In genomic region chr2:13767532-13768411, GRCm38 (mm10) we compare ENCODE assay signal across 20 mouse cellular contexts. TPM values are rescaled to one million over a fixed set of nuclear protein-coding genes. Genes with fewer than 3 reads are reported as not detected.
A peak's percentile ranks its signal among the peaks of the same experiment; 100 is the strongest.
DNase-seq lines count a peak whose midpoint lies in the region; ATAC-seq lines count a peak whose summit lies in the region.
"Had no signal": no experiment of that assay in that cellular context is flagged by ENCODE, and none has a peak within 500 bp of the region (broad histone marks: within the 10 kb centered on the region; RNA-seq: fewer than 3 reads in every experiment).

No protein-coding gene starts in this region.

- no peak overlapping the region for H3K9ac ChIP-seq in embryonic facial prominence, embryonic 15.5 days
- no peak overlapping the region for H3K9ac ChIP-seq in hindbrain, embryonic 15.5 days
- H3K9ac ChIP-seq in hindbrain, embryonic 11.5 days (ENCODE audit: low read depth, low read length) = no peak overlapping the region
- H3K9ac ChIP-seq in neural tube, embryonic 12.5 days = no peak overlapping the region
- H3K9ac ChIP-seq: liver, embryonic 13.5 days; midbrain, embryonic 12.5 days had no signal

- 0 out of 2 replicates have a peak, but pooled peaks have one; percentile 57 for ATAC-seq in embryonic facial prominence, embryonic 15.5 days (ENCODE audit: insufficient number of reproducible peaks, low FRiP score, low TSS enrichment, low read depth)
- ATAC-seq in hindbrain, embryonic 15.5 days (ENCODE audit: low FRiP score, low read depth) = 0 out of 2 replicates have a peak, but pooled peaks have one; percentile 34
- ATAC-seq in hindbrain, embryonic 11.5 days (ENCODE audit: low FRiP score) = no peak
- peak; percentile 44; the same call in 1 of the 2 replicates for ATAC-seq in neural tube, embryonic 12.5 days (ENCODE audit: low FRiP score, low read depth)
- ATAC-seq: forebrain, embryonic 16.5 days had no signal

- H3K9me3 ChIP-seq in embryonic facial prominence, embryonic 15.5 days (replicated peaks) = no peaks in the 10 kb centered on the region
- H3K9me3 ChIP-seq in embryonic facial prominence, embryonic 10.5 days = no peaks in the 10 kb centered on the region
- H3K9me3 ChIP-seq in hindbrain, embryonic 15.5 days = no peaks in the 10 kb centered on the region
- no peaks in the 10 kb centered on the region for H3K9me3 ChIP-seq in hindbrain, embryonic 11.5 days (ENCODE audit: control insufficient read depth, low read length)
- no peaks in the 10 kb centered on the region for H3K9me3 ChIP-seq in neural tube, embryonic 12.5 days
- H3K9me3 ChIP-seq: liver, embryonic 13.5 days; midbrain, embryonic 12.5 days had no signal

- H3K4me1 ChIP-seq in embryonic facial prominence, embryonic 15.5 days = no peaks in the 10 kb centered on the region
- 0 out of 2 replicates have a peak, but pooled peaks cover 4% of the 10 kb centered on the region for H3K4me1 ChIP-seq in embryonic facial prominence, embryonic 10.5 days
- H3K4me1 ChIP-seq in hindbrain, embryonic 15.5 days (replicated peaks) = no peaks in the 10 kb centered on the region
- H3K4me1 ChIP-seq in hindbrain, embryonic 11.5 days (replicated peaks; ENCODE audit: control insufficient read depth, insufficient read depth, low read length) = no peaks in the 10 kb centered on the region
- H3K4me1 ChIP-seq in neural tube, embryonic 12.5 days = no peaks in the 10 kb centered on the region
- H3K4me1 ChIP-seq: liver, embryonic 13.5 days; midbrain, embryonic 12.5 days had no signal

- no peaks in the 10 kb centered on the region for H3K36me3 ChIP-seq in embryonic facial prominence, embryonic 15.5 days
- H3K36me3 ChIP-seq in embryonic facial prominence, embryonic 10.5 days (replicated peaks) = no peaks in the 10 kb centered on the region
- no peaks in the 10 kb centered on the region for H3K36me3 ChIP-seq in hindbrain, embryonic 15.5 days
- no peaks in the 10 kb centered on the region for H3K36me3 ChIP-seq in hindbrain, embryonic 11.5 days (ENCODE audit: control insufficient read depth, insufficient read depth, low read length)
- no peaks in the 10 kb centered on the region for H3K36me3 ChIP-seq in neural tube, embryonic 12.5 days
- no peaks in the 10 kb centered on the region for H3K36me3 ChIP-seq in splenic B cell, adult 2 months (ENCODE audit: control insufficient read depth, insufficient read depth, low read length, poor library complexity, severe bottlenecking)
- H3K36me3 ChIP-seq: liver, embryonic 13.5 days; midbrain, embryonic 12.5 days had no signal

- no peak for DNase-seq in embryonic facial prominence, embryonic 10.5 days (ENCODE audit: low spot score)
- no peak for DNase-seq in hindbrain, embryonic 11.5 days (ENCODE audit: low spot score)
- no peak for DNase-seq in neural tube, embryonic 10.5 days (ENCODE audit: extremely low spot score, low spot score)
- peak; percentile 29 for DNase-seq in splenic B cell, adult 2 months (ENCODE audit: low read depth, low spot score)
- no peak for DNase-seq in embryo, embryonic 10 days (ENCODE audit: low spot score)
- DNase-seq: adrenal gland, adult 8-10 months; cerebellum, adult 9-10 months; heart, postnatal 4 days; kidney, postnatal 4 days; layer of hippocampus, postnatal 36 days; liver, embryonic 13.5 days; right cerebral cortex, postnatal 14 days had no signal

- no peak overlapping the region for H3K27ac ChIP-seq in embryonic facial prominence, embryonic 15.5 days (replicated peaks)
- H3K27ac ChIP-seq in embryonic facial prominence, embryonic 10.5 days (replicated peaks) = no peak overlapping the region
- no peak overlapping the region for H3K27ac ChIP-seq in hindbrain, embryonic 15.5 days (replicated peaks)
- H3K27ac ChIP-seq in hindbrain, embryonic 11.5 days (ENCODE audit: low read depth, low read length) = no peak overlapping the region
- H3K27ac ChIP-seq in neural tube, embryonic 12.5 days = no peak overlapping the region
- H3K27ac ChIP-seq: liver, embryonic 13.5 days; macrophage; midbrain, embryonic 12.5 days had no signal

- no peak overlapping the region for H3K4me3 ChIP-seq in embryonic facial prominence, embryonic 15.5 days (replicated peaks)
- no peak overlapping the region for H3K4me3 ChIP-seq in embryonic facial prominence, embryonic 10.5 days
- no peak overlapping the region for H3K4me3 ChIP-seq in hindbrain, embryonic 15.5 days
- no peak overlapping the region for H3K4me3 ChIP-seq in hindbrain, embryonic 11.5 days (ENCODE audit: low read depth, low read length)
- H3K4me3 ChIP-seq in neural tube, embryonic 12.5 days = no peak overlapping the region
- H3K4me3 ChIP-seq: erythroblast, embryonic 14.5 days; liver, embryonic 13.5 days; midbrain, embryonic 12.5 days had no signal

- WGBS in embryonic facial prominence, embryonic 15.5 days = 56% methylated on average over 9 of the region's 9 CpGs
- 62% methylated on average over 9 of the region's 9 CpGs for WGBS in embryonic facial prominence, embryonic 10.5 days
- WGBS in hindbrain, embryonic 15.5 days = 54% methylated on average over 9 of the region's 9 CpGs
- 64% methylated on average over 9 of the region's 9 CpGs for WGBS in hindbrain, embryonic 11.5 days
- WGBS in neural tube, embryonic 12.5 days = 53% methylated on average over 9 of the region's 9 CpGs

- no peak overlapping the region for H3K4me2 ChIP-seq in embryonic facial prominence, embryonic 15.5 days (replicated peaks)
- no peak overlapping the region for H3K4me2 ChIP-seq in hindbrain, embryonic 15.5 days
- no peak overlapping the region for H3K4me2 ChIP-seq in hindbrain, embryonic 11.5 days (replicated peaks; ENCODE audit: low read depth, low read length)
- H3K4me2 ChIP-seq in neural tube, embryonic 12.5 days (replicated peaks) = no peak overlapping the region
- H3K4me2 ChIP-seq: liver, embryonic 13.5 days; midbrain, embryonic 12.5 days had no signal

- H3K27me3 ChIP-seq in embryonic facial prominence, embryonic 15.5 days = no peaks in the 10 kb centered on the region
- no peaks in the 10 kb centered on the region for H3K27me3 ChIP-seq in embryonic facial prominence, embryonic 10.5 days (replicated peaks; ENCODE audit: low read depth, poor library complexity, severe bottlenecking)
- no peaks in the 10 kb centered on the region for H3K27me3 ChIP-seq in hindbrain, embryonic 15.5 days
- no peaks in the 10 kb centered on the region for H3K27me3 ChIP-seq in hindbrain, embryonic 11.5 days (ENCODE audit: control insufficient read depth, insufficient read depth, low read length)
- H3K27me3 ChIP-seq in neural tube, embryonic 12.5 days (replicated peaks) = no peaks in the 10 kb centered on the region
- H3K27me3 ChIP-seq in splenic B cell, adult 2 months (ENCODE audit: control insufficient read depth, insufficient read depth, low read length, poor library complexity, severe bottlenecking) = no peaks in the 10 kb centered on the region
- H3K27me3 ChIP-seq: CH12.LX; liver, embryonic 13.5 days; midbrain, embryonic 12.5 days had no signal

RNA-seq across cellular contexts. Expression of gene St8sia6, which starts 26.1 kb away (rescaled TPM):
- 1.5 and 2.5 TPM in 2 replicates for polyA plus RNA-seq in embryonic facial prominence, embryonic 15.5 days (2015; fragmentation: Nextera tagmentation; extraction: Ambion mirVana)
- 1.1 and 1.7 TPM in 2 replicates for polyA plus RNA-seq in embryonic facial prominence, embryonic 10.5 days (2016; fragmentation: Nextera tagmentation; extraction: Ambion mirVana)
- 2.6 and 2.9 TPM in 2 replicates for polyA plus RNA-seq in hindbrain, embryonic 15.5 days (2015; fragmentation: Nextera tagmentation; extraction: Ambion mirVana)
- 0.02 and 0.18 TPM in 2 replicates for polyA plus RNA-seq in hindbrain, embryonic 11.5 days (2014; fragmentation: Nextera tagmentation; extraction: Ambion mirVana)
- 0.77 TPM in 2 replicates for polyA plus RNA-seq in neural tube, embryonic 12.5 days (2016; fragmentation: Nextera tagmentation; extraction: Ambion mirVana)
- polyA plus RNA-seq: erythroblast, embryonic 14.5 days; liver, embryonic 13.5 days had no signal
